In the genomic region with DNA sequence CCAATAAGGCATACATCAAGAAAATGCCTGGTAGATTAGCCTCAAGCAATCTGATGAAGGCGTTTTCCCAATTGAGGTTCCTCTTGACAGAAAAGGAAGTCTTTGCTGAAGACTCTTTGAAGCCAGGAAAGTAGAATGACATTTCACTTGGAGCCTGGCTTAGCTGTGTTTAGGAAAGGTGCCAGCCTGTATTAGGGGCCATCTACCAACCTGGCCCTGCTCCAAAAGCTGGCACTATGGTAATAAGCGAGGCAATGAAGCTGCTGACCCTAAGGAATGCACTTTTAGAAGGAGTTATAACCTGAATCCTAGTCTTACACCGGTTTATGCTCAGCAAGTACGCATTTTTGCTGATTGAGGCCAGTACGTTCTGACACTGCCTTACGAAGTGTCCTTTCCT, we compare ENCODE assay signal across 21 mouse cellular contexts. TPM values are rescaled to one million over a fixed set of nuclear protein-coding genes. Genes with fewer than 3 reads are reported as not detected.
DNase-seq lines count a peak whose midpoint lies in the region; ATAC-seq lines count a peak whose summit lies in the region.
"Had no signal": no experiment of that assay in that cellular context is flagged by ENCODE, and none has a peak within 500 bp of the region (broad histone marks: within the 10 kb centered on the region; RNA-seq: fewer than 3 reads in every experiment).

No protein-coding gene starts in this region.

- no peaks in the 10 kb centered on the region for H3K27me3 ChIP-seq in midbrain, embryonic 11.5 days (ENCODE audit: control insufficient read depth, insufficient read depth, low read length)
- no peaks in the 10 kb centered on the region for H3K27me3 ChIP-seq in midbrain, embryonic 15.5 days (replicated peaks)
- H3K27me3 ChIP-seq: CH12.LX had no signal

- 88% methylated on average over 6 of the region's 6 CpGs for WGBS in midbrain, embryonic 11.5 days
- WGBS in midbrain, embryonic 15.5 days, result 89% methylated on average over 6 of the region's 6 CpGs

- H3K4me1 ChIP-seq in midbrain, embryonic 11.5 days (ENCODE audit: control insufficient read depth, insufficient read depth, low read length), result peaks cover under 1% of the 10 kb centered on the region; the same call in 1 of the 2 replicates
- H3K4me1 ChIP-seq in midbrain, embryonic 15.5 days, result peaks cover 5% of the 10 kb centered on the region; the same call in 1 of the 2 replicates

- no peak overlapping the region for H3K4me3 ChIP-seq in midbrain, embryonic 11.5 days (ENCODE audit: low read depth, low read length)
- H3K4me3 ChIP-seq in midbrain, embryonic 15.5 days, result no peak overlapping the region

- no peaks in the 10 kb centered on the region for H3K36me3 ChIP-seq in midbrain, embryonic 11.5 days (ENCODE audit: control insufficient read depth, insufficient read depth, low read length)
- no peaks in the 10 kb centered on the region for H3K36me3 ChIP-seq in midbrain, embryonic 15.5 days (replicated peaks)
- H3K36me3 ChIP-seq: G1E had no signal

- no peak overlapping the region for H3K9ac ChIP-seq in midbrain, embryonic 11.5 days (ENCODE audit: low read length)
- H3K9ac ChIP-seq in midbrain, embryonic 15.5 days, result no peak overlapping the region

- ATAC-seq in midbrain, embryonic 11.5 days (ENCODE audit: low FRiP score), result no peak
- no peak for ATAC-seq in midbrain, embryonic 15.5 days (replicated peaks)
- ATAC-seq: activated CD4-positive, CD25-positive, alpha-beta regulatory T cell, adult 4 months; CD4-positive, CD25-positive, alpha-beta regulatory T cell, adult 4 months; Patski had no signal

- H3K27ac ChIP-seq in midbrain, embryonic 11.5 days (ENCODE audit: low read depth, low read length), result no peak overlapping the region
- H3K27ac ChIP-seq in midbrain, embryonic 15.5 days, result no peak overlapping the region

- H3K4me2 ChIP-seq in midbrain, embryonic 11.5 days, result no peak overlapping the region
- no peak overlapping the region for H3K4me2 ChIP-seq in midbrain, embryonic 15.5 days

- DNase-seq in cerebellum, postnatal 10 days, result peak; percentile 52 to 57
- DNase-seq in cerebellum, adult 9-10 months, result no peak
- DNase-seq in left cerebral cortex, postnatal 4 days, result peak; percentile 38
- DNase-seq in left cerebral cortex, adult 9 months (ENCODE audit: low spot score in 2 of 2), result no peak
- peak; percentile 62 for DNase-seq in midbrain, embryonic 11.5 days (ENCODE audit: low spot score, missing footprints)
- DNase-seq: adrenal gland, adult 2 months; adrenal gland, adult 8-10 months; adrenal gland, postnatal 10 days; adrenal gland, postnatal 14 days; adrenal gland, postnatal 25 days; adrenal gland, postnatal 36 days; B cell, adult 2 months; cerebellum, adult 11 months; cerebellum, adult 11-12 months; cerebellum, adult 18-20 months had no signal

- intact Hi-C loops in left cerebral cortex, postnatal 4 days (cut with DNase I), result no loop called here

- no peaks in the 10 kb centered on the region for H3K9me3 ChIP-seq in midbrain, embryonic 11.5 days (ENCODE audit: control insufficient read depth, low read length)
- H3K9me3 ChIP-seq in midbrain, embryonic 15.5 days, result no peaks in the 10 kb centered on the region
- H3K9me3 ChIP-seq: G1E had no signal

RNA-seq across cellular contexts. Expression of a gene that starts 55.6 kb away (rescaled TPM):
- 10 to 100 TPM; 59.3 to 64.8 TPM for total RNA-seq in left cerebral cortex, postnatal 4 days (2021)
- polyA plus RNA-seq in midbrain, embryonic 11.5 days (2014; fragmentation: Nextera tagmentation; extraction: Ambion mirVana), result 15.8 and 17.1 TPM in 2 replicates
- polyA plus RNA-seq in midbrain, embryonic 15.5 days (2015; fragmentation: Nextera tagmentation; extraction: Ambion mirVana), result 17.7 and 19.4 TPM in 2 replicates

Comparison
In these comparisons a context has a peak if more than half of its experiments do, and no peak if none do; other contexts are left out.
1. DNase-seq: peak in cerebellum, postnatal 10 days (2 of 2), left cerebral cortex, postnatal 4 days (single experiment) and midbrain, embryonic 11.5 days (single experiment); none in cerebellum, adult 9-10 months (single experiment) and left cerebral cortex, adult 9 months (0 of 2).